Mouse (Mus musculus) spleen, adult 2 months (tissue): Measurements from ENCODE around the gene Arhgap45. TPM values are rescaled to one million over a fixed set of nuclear protein-coding genes. Genes with fewer than 3 reads are reported as not detected.
A peak's percentile ranks its signal among the peaks of the same experiment; 100 is the strongest.
"Not testable (repeated sequence)": the region's sequence is repeated elsewhere in the genome, so short reads cannot be mapped to it uniquely, and the experiment has no call there.

Experiments used
- DNase-seq, 2 experiments: peaks; one replicate each; pipeline versions ENCODE4 v3.0.0 to v3.0.0-alpha.2; 2012 to 2021; ENCODE audit warnings: low spot score in 2 of 2, low read depth in 1 of 2
- H3K27ac ChIP-seq: fragments of 200-500 bp; 2 replicates; pipeline ENCODE4 v1.5.1; 2012; ENCODE audit warnings: low read length, inconsistent platforms; ENCODE audit not compliant: insufficient read depth
- H3K27me3 ChIP-seq: fragments of 200-500 bp; 2 replicates; pipeline ENCODE4 v1.6.1; 2012; ENCODE audit warnings: mild to moderate bottlenecking, moderate library complexity, low read length, inconsistent platforms; ENCODE audit not compliant: control insufficient read depth, insufficient read depth
- H3K36me3 ChIP-seq: fragments of 200-500 bp; 2 replicates; pipeline ENCODE4 v1.6.1; 2012; ENCODE audit warnings: mild to moderate bottlenecking, low read length, inconsistent platforms; ENCODE audit not compliant: control insufficient read depth, insufficient read depth
- H3K4me1 ChIP-seq: fragments of 200-500 bp; 2 replicates; pipeline ENCODE4 v1.6.1; 2011; ENCODE audit warnings: inconsistent platforms; ENCODE audit not compliant: control insufficient read depth, insufficient read depth, insufficient read length
- H3K4me3 ChIP-seq: fragments of 200-500 bp; 2 replicates; pipeline ENCODE4 v1.5.1; 2011; ENCODE audit warnings: mild to moderate bottlenecking, inconsistent platforms; ENCODE audit not compliant: insufficient read depth, insufficient read length; ENCODE audit errors: extremely low read depth
- CTCF ChIP-seq: fragments of 200-500 bp; IDR thresholded peaks from 2 replicates; pipeline ENCODE4 v1.5.1; 2011; ENCODE audit warnings: mild to moderate bottlenecking, inconsistent platforms; ENCODE audit not compliant: insufficient read depth, insufficient read length, insufficient replicate concordance; ENCODE audit errors: extremely low read depth
- POLR2A ChIP-seq: fragments of 200-500 bp; IDR thresholded peaks from 2 replicates; pipeline ENCODE4 v1.6.1; 2011; ENCODE audit warnings: low read depth, low read length, inconsistent platforms
- WGBS: fragments of 180-500 bp; shearing (Covaris S2); methylation state at CpG from one replicate; pipeline ENCODE4 v1.1.7; 2018; 5-methylcytosine and 5-hydroxymethylcytosine counted together
- polyA plus RNA-seq: library from polyadenylated mRNA; depleted of rRNA; stranded (reverse); fragments of >200 nt; gene quantifications from 2 replicates; pipeline ENCODE4 v1.2.3, GENCODE M21; 2012

The Arhgap45 gene
- polyA plus RNA-seq, 1 experiment = 492 TPM

- WGBS = 1% methylated on average over 77 of the region's 77 CpGs
- Histone ChIP-seq H3K4me3 (peak overlapping the region; percentile 79), H3K27me3 (no peaks in the 10 kb centered on the region), H3K4me1 (peaks cover 29% of the 10 kb centered on the region; the same call in 1 of the 2 replicates), H3K36me3 (peaks cover 29% of the 10 kb centered on the region), H3K27ac (peak overlapping the region; percentile 92)
- no peak for TF ChIP-seq CTCF
- TF ChIP-seq POLR2A = no peak
- peak in 1 of 2 experiments; percentile 46 for DNase-seq
Measured at GRCm38 (mm10) chr10:80053831-80054815, 37.7 kb downstream of the Arhgap45 start.

DNA sequence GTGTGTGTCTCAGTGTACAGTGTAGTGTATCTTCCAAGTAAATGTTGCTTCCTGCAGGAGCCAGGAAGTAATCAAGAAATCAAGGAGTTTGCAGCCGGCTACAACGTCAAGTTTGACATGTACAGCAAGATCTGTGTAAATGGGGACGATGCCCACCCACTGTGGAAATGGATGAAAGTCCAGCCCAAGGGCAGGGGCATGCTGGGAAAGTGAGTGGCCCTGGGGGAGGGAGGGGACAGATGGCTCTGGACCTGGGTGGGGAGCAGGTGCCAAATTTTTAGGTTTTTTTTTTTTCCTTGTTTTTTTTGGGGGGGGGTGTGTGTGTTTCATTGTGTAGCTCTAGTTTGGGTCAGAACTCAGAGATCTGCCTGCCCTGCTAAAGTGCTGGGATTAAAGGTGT is 38.5 kb downstream of the Arhgap45 start:
- not testable (repeated sequence) for DNase-seq, H3K27me3 ChIP-seq, H3K27ac ChIP-seq
- Histone ChIP-seq H3K4me3 (peak overlapping the region; percentile 79; the same call in 1 of the 2 replicates), H3K4me1 (peaks cover 26% of the 10 kb centered on the region; the same call in 1 of the 2 replicates), H3K36me3 (peaks cover 37% of the 10 kb centered on the region)
- WGBS = 21% methylated on average over 3 of the region's 3 CpGs

- peaks cover 42% of the 10 kb centered on the region for H3K36me3 ChIP-seq
- no peak for TF ChIP-seq CTCF
- TF ChIP-seq POLR2A = no peak
- H3K4me3 ChIP-seq = no peak overlapping the region
- H3K27me3 ChIP-seq = no peaks in the 10 kb centered on the region
- peaks cover 21% of the 10 kb centered on the region; the same call in 1 of the 2 replicates for H3K4me1 ChIP-seq
- H3K27ac ChIP-seq = no peak overlapping the region
- WGBS = 79% methylated on average over 5 of the region's 5 CpGs
- DNase-seq = no peak
Measured at GRCm38 (mm10) chr10:80055364-80055763, 38.9 kb downstream of the Arhgap45 start.

GRCm38 (mm10) chr10:80055891-80056290 is 39.4 kb downstream of the Arhgap45 start:
- 80% methylated on average over 9 of the region's 10 CpGs for whole genome bisulfite sequencing
- TF ChIP-seq POLR2A = no peak
- no peak for TF ChIP-seq CTCF
- no peak for DNase-seq
- peaks cover 46% of the 10 kb centered on the region for H3K36me3 ChIP-seq
- H3K27ac ChIP-seq = no peak overlapping the region
- H3K4me3 ChIP-seq = no peak overlapping the region
- no peaks in the 10 kb centered on the region for H3K27me3 ChIP-seq
- peaks cover 17% of the 10 kb centered on the region; the same call in 1 of the 2 replicates for H3K4me1 ChIP-seq

DNA sequence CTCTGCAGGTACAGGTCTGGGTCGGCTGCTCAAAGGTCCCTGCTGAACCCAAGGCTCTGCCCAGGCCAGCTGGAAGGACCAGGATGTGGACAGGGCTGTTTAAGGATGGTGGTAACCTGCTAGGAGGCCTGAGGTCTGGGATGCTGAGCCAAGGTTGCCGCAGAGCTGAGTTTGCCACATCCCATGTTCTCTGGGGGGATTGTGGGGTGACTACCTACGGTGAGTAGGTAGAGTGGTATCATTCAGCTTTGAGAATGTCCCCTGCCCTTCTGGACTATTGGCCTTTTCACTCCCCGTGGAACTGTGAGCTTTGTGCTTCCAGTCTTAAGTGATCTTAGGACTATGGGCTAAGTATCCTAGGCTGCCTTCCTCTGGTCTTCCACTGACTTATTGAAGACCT is 40.1 kb downstream of the Arhgap45 start:
- 95% methylated on average over 4 of the region's 4 CpGs for WGBS

DNA sequence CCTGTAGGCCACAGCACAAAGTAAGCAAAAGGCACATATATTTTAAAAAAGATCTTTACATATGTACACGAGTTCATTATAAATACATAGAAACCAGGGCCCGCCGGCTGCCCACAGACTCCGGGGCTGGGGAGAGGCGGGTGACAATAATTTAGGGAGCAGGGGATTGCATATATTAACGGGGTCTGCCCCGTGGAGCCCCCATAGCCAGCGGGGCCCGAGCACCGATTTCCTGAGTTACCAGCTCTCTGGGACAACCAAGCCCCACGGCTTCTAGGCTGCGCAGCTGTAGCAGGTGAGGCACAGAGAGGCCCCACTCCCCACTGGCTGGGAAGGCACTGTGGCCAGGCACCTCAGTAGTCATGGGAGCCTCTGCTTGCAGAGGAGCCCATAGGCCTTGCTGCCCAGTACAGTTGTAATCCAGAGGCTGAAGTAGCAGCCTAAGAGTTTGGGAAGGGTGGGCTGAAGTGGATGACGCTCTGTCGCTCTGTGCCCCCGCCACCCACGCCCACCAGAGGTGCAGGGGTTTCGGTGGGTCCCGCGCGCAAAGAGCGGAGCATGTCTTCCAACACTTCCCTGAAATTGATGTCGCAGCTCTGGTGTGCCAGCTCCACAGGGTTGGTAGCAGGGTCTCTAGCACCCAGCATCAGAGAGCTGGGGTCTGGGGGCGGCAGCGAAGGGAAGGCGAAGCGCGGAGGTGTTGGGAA is 40.7 kb downstream of the Arhgap45 start:
- no peaks in the 10 kb centered on the region for H3K27me3 ChIP-seq
- no peak overlapping the region for H3K4me3 ChIP-seq
- DNase-seq = no peak
- WGBS = 94% methylated on average over 27 of the region's 27 CpGs
- peaks cover 56% of the 10 kb centered on the region for H3K36me3 ChIP-seq
- H3K4me1 ChIP-seq = peaks cover 9% of the 10 kb centered on the region; the same call in 1 of the 2 replicates
- H3K27ac ChIP-seq = no peak overlapping the region
- no peak for TF ChIP-seq CTCF
- TF ChIP-seq POLR2A = no peak

More for the DNA sequence above, 40.1 kb downstream of the Arhgap45 start:
- H3K36me3 ChIP-seq = peaks cover 52% of the 10 kb centered on the region
- TF ChIP-seq CTCF (no peak), POLR2A (no peak)
- no peak overlapping the region for H3K4me3 ChIP-seq
- H3K4me1 ChIP-seq = peaks cover 14% of the 10 kb centered on the region; the same call in 1 of the 2 replicates
- H3K27me3 ChIP-seq = no peaks in the 10 kb centered on the region
- no peak overlapping the region for H3K27ac ChIP-seq
- no peak for DNase-seq
